Mouse (Mus musculus): Measurements from ENCODE around the gene Sbno2.

- TF ChIP-seq POLR2A (IDR thresholded peaks at IDR 0.05; ENCODE audit: low read depth, low read length) (no peak), CTCF (IDR thresholded peaks at IDR 0.05; ENCODE audit: extremely low read depth, insufficient read length, insufficient replicate concordance, low read depth, low read length) (no peak)
Measured at GRCm38 (mm10) chr10:80138553-80139438, 33.4 kb upstream of the Sbno2 start, which contains the start of gene Atp5d.

All from small intestine, adult 2 months (tissue).